Mouse (Mus musculus) heart, embryonic 14.5 days (tissue): ENCODE data around the gene Polr1a. TPM values are rescaled to one million over a fixed set of nuclear protein-coding genes. Genes with fewer than 3 reads are reported as not detected.
"Not testable (repeated sequence)": the region's sequence is repeated elsewhere in the genome, so short reads cannot be mapped to it uniquely, and the experiment has no call there.

ENCODE experiments used
- ATAC-seq: fragments of 200-750 bp; cut with Nextera tagmentation; 2 replicates; pipeline ENCODE4 v1.8.0; 2017; ENCODE audit warnings: low read depth, moderate TSS enrichment; ENCODE audit not compliant: insufficient number of reproducible peaks, insufficient read depth, low FRiP score
- H3K27ac ChIP-seq, 2 experiments: fragments of 200-500 bp in 1 of 2; fragments of 300-500 bp in 1 of 2; sonication (generic) in 1 of 2; replicated peaks in 1 of 2; 2 replicates each; pipeline ENCODE4 v1.5.1; 2012 to 2014; ENCODE audit warnings: low read depth in 2 of 2, low read length in 2 of 2, control low read depth in 1 of 2, mild to moderate bottlenecking in 1 of 2, mixed read lengths in 1 of 2; ENCODE audit not compliant: control insufficient read depth in 1 of 2, insufficient read depth in 1 of 2
- H3K27me3 ChIP-seq: fragments of 300-500 bp; sonication (generic); 2 replicates; pipeline ENCODE4 v1.6.1; 2014; ENCODE audit warnings: mild to moderate bottlenecking, low read length, control low read depth; ENCODE audit not compliant: control insufficient read depth, insufficient read depth
- H3K36me3 ChIP-seq: fragments of 300-500 bp; sonication (generic); 2 replicates; pipeline ENCODE4 v1.6.1; 2014; ENCODE audit warnings: mild to moderate bottlenecking, control low read depth, low read length, mixed read lengths; ENCODE audit not compliant: control insufficient read depth, insufficient read depth
- H3K4me1 ChIP-seq, 2 experiments: fragments of 200-500 bp in 1 of 2; fragments of 300-500 bp in 1 of 2; sonication (generic) in 1 of 2; 2 replicates each; pipeline ENCODE4 v1.6.1; 2012 to 2014; ENCODE audit warnings: low read length in 2 of 2, control low read depth in 1 of 2, mixed read lengths in 1 of 2; ENCODE audit not compliant: control insufficient read depth in 2 of 2, insufficient read depth in 2 of 2
- H3K4me2 ChIP-seq: fragments of 300-500 bp; sonication (generic); 2 replicates; pipeline ENCODE4 v1.6.1; 2014; ENCODE audit warnings: mild to moderate bottlenecking, low read length
- H3K4me3 ChIP-seq, 2 experiments: fragments of 200-500 bp in 1 of 2; fragments of 300-500 bp in 1 of 2; sonication (generic) in 1 of 2; 2 replicates each; pipeline ENCODE4 v1.5.1; 2012 to 2014; ENCODE audit warnings: low read length in 2 of 2, mild to moderate bottlenecking in 2 of 2, control low read depth in 1 of 2, low read depth in 1 of 2, moderate library complexity in 1 of 2; ENCODE audit not compliant: control insufficient read depth in 1 of 2, insufficient read depth in 1 of 2
- H3K9ac ChIP-seq: fragments of 300-500 bp; sonication (generic); 2 replicates; pipeline ENCODE4 v1.6.1; 2014; ENCODE audit warnings: mild to moderate bottlenecking, low read length
- H3K9me3 ChIP-seq: fragments of 300-500 bp; sonication (generic); 2 replicates; pipeline ENCODE4 v1.6.1; 2016; ENCODE audit warnings: low read length, control low read depth; ENCODE audit not compliant: control insufficient read depth
- WGBS: fragments of 180-500 bp; shearing (Covaris S2); extraction: QIAGEN DNeasy Blood & Tissue Kit; methylation state at CpG from one replicate; pipeline ENCODE4 v1.1.7; 2014; 5-methylcytosine and 5-hydroxymethylcytosine counted together
- polyA plus RNA-seq: library from polyadenylated mRNA; unstranded; fragments of >200 nt; fragmentation: Nextera tagmentation; extraction: Ambion mirVana; gene quantifications from 2 replicates; pipeline ENCODE4 v1.2.1, GENCODE M21; 2014

Polr1a gene
- polyA plus RNA-seq, 1 experiment from 2014 or later, result 17.6 TPM

DNA sequence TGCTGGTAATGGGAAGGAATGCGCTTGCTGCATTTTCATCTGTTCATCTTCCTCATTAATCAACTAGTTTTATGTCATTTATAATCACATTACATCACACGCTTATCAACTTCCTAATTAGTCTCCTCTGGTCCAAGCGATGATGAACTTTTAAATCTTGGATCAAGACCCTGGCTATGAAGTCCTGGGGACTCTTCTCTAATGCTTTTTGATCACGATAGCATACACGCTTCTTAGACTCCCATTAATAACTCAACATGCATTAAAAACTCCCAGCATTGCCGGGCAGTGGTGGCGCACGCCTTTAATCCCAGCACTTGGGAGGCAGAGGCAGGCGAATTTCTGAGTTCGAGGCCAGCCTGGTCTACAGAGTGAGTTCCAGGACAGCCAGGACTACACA lies 531 bp downstream of the Polr1a start:
- H3K27ac ChIP-seq, result no peak overlapping the region
- peak overlapping the region; percentile 82 to 100 for H3K4me3 ChIP-seq
- ATAC-seq, result 0 out of 2 replicates have a peak, but pooled peaks have one; percentile 5
- H3K9me3 ChIP-seq, result no peaks in the 10 kb centered on the region
- H3K4me2 ChIP-seq, result peak overlapping the region; percentile 83
- no peaks in the 10 kb centered on the region for H3K27me3 ChIP-seq
- H3K36me3 ChIP-seq, result peaks cover 45% of the 10 kb centered on the region
- WGBS, result 19% methylated on average over 10 of the region's 10 CpGs
- peak overlapping the region; percentile 82 for H3K9ac ChIP-seq
- peaks cover 10 to 28% of the 10 kb centered on the region in 2 experiments for H3K4me1 ChIP-seq

DNA sequence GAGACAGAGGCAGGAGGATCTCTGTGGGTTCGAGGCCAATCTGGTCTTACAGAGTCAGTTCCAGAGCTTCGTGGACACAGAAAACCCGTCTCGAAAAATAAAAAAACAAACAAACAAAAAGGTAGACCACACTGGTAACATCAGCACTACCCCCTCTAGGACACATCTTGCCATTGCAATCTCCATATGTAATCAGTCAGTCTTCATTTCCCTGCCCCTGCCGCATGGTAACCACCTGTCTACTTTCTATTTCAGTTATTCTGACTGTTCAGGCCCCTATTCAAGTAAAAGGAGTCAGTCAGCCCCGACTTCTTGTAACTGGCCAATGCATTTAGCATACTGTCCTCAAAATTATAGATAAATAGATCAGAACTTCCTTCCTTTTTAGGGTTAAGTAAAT lies 987 bp downstream of the Polr1a start:
- 67% methylated on average over 6 of the region's 6 CpGs for WGBS
- H3K4me2 ChIP-seq, result peak overlapping the region; percentile 83
- H3K4me3 ChIP-seq, result peak overlapping the region; percentile 82 to 100
- H3K9ac ChIP-seq, result no peak overlapping the region
- H3K36me3 ChIP-seq, result peaks cover 44% of the 10 kb centered on the region
- ATAC-seq, result no peak
- no peak overlapping the region for H3K27ac ChIP-seq
- H3K9me3 ChIP-seq, result no peaks in the 10 kb centered on the region
- H3K27me3 ChIP-seq, result no peaks in the 10 kb centered on the region
- peaks cover 10 to 28% of the 10 kb centered on the region in 2 experiments for H3K4me1 ChIP-seq

DNA sequence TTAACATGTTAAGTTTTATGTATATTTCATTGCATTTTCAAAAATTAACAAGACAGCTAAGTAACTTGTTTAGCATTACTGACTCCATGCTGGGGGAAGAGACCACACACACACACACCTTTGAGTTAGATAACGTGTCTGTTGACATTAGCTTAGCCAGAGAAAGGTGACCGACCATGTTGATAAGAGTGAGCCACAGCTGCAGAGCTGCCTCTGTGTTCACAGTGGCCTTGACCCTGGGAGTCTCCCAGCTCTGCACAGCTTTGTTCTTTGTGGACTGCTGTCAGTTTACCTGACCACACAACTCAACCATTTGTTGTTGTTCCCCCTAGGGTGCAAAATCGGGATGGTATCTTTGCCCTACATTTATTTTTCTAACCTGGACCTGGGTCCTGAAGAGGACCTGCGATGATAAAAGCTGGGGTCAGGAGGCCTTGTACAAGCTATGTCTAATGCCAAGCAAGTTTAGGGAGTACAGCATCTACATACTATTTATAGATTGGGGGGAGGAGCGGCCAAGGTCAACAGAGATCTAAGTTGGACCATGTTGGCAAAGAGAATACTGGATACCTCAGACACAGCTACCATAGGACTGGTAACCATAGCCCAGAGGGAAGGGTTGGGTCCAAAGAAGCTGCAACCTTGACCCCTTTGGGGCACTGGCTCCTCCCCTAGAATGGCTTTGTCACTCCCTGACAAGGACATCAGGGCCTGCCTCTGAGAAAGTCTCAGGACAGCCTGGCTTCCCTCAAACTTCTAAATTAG lies 3.0 kb downstream of the Polr1a start:
- Histone ChIP-seq H3K27me3 (no peaks in the 10 kb centered on the region), H3K36me3 (peaks cover 43% of the 10 kb centered on the region), H3K9me3 (no peaks in the 10 kb centered on the region), H3K4me1 (peaks cover 10 to 28% of the 10 kb centered on the region in 2 experiments), H3K4me2 (peak overlapping the region; percentile 41), H3K27ac (peak overlapping the region; percentile 70 to 84), H3K4me3 (no peak overlapping the region), H3K9ac (0 out of 2 replicates have a peak overlapping the region, but pooled peaks have one; percentile 16)
- ATAC-seq, result no peak
- 32% methylated on average over 5 of the region's 5 CpGs for WGBS

GRCm38 (mm10) chr6:71920752-71921151 lies 11.9 kb downstream of the Polr1a start:
- ATAC-seq, result no peak
- Histone ChIP-seq H3K4me1 (no peaks in the 10 kb centered on the region), H3K4me2 (no peak overlapping the region), H3K27me3 (no peaks in the 10 kb centered on the region), H3K36me3 (peaks cover 93% of the 10 kb centered on the region), H3K4me3 (no peak overlapping the region), H3K27ac (no peak overlapping the region), H3K9ac (no peak overlapping the region), H3K9me3 (no peaks in the 10 kb centered on the region)
- 91% methylated on average over 7 of the region's 7 CpGs for WGBS

DNA sequence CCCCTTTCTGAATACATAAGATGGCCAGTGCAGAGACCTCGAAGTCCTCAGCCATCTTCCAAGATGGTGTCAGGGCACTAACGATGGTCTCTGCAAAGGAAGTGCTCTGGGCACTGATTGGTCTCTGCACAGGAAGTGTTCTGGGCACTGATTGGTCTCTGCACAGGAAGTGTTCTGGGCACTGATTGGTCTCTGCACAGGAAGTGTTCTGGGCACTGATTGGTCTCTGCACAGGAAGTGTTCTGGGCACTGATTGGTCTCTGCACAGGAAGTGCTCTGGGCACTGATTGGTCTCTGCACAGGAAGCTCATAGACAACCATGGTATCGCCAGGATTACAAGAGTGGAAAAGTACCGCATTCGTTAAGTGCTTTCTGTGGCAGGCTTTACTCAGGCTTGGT lies 16.4 kb downstream of the Polr1a start:
- H3K9me3 ChIP-seq, H3K4me2 ChIP-seq, H3K4me3 ChIP-seq, H3K9ac ChIP-seq, H3K27me3 ChIP-seq, H3K27ac ChIP-seq, ATAC-seq, H3K4me1 ChIP-seq: not testable (repeated sequence)
- H3K36me3 ChIP-seq, result peaks cover 84% of the 10 kb centered on the region
- 80% methylated on average over 5 of the region's 5 CpGs for WGBS

GRCm38 (mm10) chr6:71927911-71928310 lies 19.1 kb downstream of the Polr1a start:
- H3K4me3 ChIP-seq, result no peak overlapping the region

GRCm38 (mm10) chr6:71930053-71930452 lies 21.2 kb downstream of the Polr1a start:
- ATAC-seq, result no peak
- no peak overlapping the region for H3K4me3 ChIP-seq
- H3K27ac ChIP-seq, result no peak overlapping the region
- H3K9me3 ChIP-seq, result no peaks in the 10 kb centered on the region
- WGBS, result 88% methylated on average over 10 of the region's 10 CpGs
- H3K4me2 ChIP-seq, result no peak overlapping the region
- H3K36me3 ChIP-seq, result peaks cover 75% of the 10 kb centered on the region
- H3K4me1 ChIP-seq, result peaks cover 10 to 29% of the 10 kb centered on the region in 2 experiments
- H3K27me3 ChIP-seq, result no peaks in the 10 kb centered on the region
- H3K9ac ChIP-seq, result no peak overlapping the region

More at GRCm38 (mm10) chr6:71927911-71928310, 19.1 kb downstream of the Polr1a start:
- no peak for ATAC-seq
- no peak overlapping the region for H3K27ac ChIP-seq
- no peaks in the 10 kb centered on the region for H3K9me3 ChIP-seq
- no peak overlapping the region for H3K9ac ChIP-seq
- H3K4me1 ChIP-seq, result 0 out of 4 replicates have a peak, but pooled peaks cover 0 to 8% of the 10 kb centered on the region in 2 experiments
- peaks cover 84% of the 10 kb centered on the region for H3K36me3 ChIP-seq
- H3K4me2 ChIP-seq, result no peak overlapping the region
- no peaks in the 10 kb centered on the region for H3K27me3 ChIP-seq
